Mouse (Mus musculus) liver, embryonic 14.5 days (tissue): ENCODE data around the gene Sox4.

Experiments used
- CTCF ChIP-seq: IDR thresholded peaks from 2 replicates; pipeline ENCODE4 v1.5.1; 2016; ENCODE audit warnings: antibody characterized with exemption, low read depth, control low read depth
- EP300 ChIP-seq: IDR thresholded peaks from 2 replicates; pipeline ENCODE4 v1.6.1; 2016; ENCODE audit warnings: antibody characterized with exemption, low read depth

DNA sequence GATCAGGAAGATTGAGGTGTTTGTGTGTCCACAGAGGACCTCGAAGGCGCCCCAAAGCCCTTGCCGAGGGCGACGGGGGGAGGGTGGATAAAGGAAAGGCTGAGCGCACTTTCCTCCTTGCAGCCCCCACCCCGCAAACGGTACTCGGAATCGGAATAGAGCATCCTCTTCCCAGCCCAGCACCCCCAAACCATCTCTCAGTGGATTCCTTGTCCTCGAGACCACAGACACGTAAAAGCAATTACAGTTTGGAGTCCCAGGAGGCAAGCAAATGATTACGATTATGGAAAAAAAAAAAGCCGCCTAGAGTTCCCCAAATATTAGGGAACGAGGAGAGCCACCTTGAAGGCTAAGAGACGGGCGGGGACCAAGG lies 5.5 kb upstream of the Sox4 start:
- TF ChIP-seq CTCF (no peak), EP300 (no peak)
